Mouse (Mus musculus) embryonic fibroblast, embryonic 13.5 days (primary cell): ENCODE data around the gene Wwtr1.

ENCODE experiments used
- CTCF ChIP-seq: IDR thresholded peaks from 2 replicates; pipeline ENCODE4 v1.5.1; 2011; ENCODE audit warnings: mild to moderate bottlenecking, control low read depth, low read length, moderate library complexity, borderline replicate concordance; ENCODE audit not compliant: insufficient read depth
- POLR2A ChIP-seq: IDR thresholded peaks from 2 replicates; pipeline ENCODE4 v1.6.1; 2011; ENCODE audit warnings: low read depth, mild to moderate bottlenecking, control low read depth, low read length, moderate library complexity

DNA sequence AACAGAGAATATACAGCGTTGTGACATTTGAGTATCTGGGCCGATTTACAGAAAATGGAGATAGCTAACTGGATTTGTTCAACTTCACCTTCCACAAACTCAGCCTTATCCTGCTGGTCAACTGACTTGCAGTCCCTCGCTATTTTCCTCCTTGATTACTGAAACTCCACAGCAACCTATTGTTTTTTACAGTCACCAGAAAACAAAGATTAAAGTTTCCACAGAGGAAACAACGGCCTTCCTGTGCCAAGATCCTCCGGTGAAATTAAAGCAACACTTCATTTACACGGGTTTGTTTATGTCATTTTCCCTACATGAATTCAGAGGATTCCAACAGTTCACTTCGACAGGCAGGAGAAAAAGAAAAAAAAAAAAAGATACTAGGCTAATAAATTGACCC, 34.5 kb downstream of the Wwtr1 start:
- TF ChIP-seq CTCF (no peak), POLR2A (no peak)
